ENCODE assay signal across 11 mouse cellular contexts in the genomic region with DNA sequence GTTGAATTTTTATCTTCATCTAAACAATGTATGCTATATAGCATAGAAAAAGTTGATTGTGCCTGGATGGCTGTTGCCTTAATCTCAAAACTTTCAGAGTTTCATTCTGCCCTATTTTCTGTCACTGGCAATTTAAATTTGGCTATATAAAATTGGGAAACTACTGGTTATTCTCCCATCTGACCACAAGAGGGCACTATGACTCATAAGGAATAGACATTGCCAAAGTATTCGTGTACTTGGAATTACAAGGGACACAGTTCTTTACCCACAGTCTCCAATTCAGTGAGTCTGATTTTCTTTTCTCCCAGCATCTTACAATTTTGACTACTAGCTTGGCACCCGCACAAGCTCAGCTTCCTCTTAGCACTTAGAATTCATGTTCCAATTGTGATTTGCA. TPM values are rescaled to one million over a fixed set of nuclear protein-coding genes. Genes with fewer than 3 reads are reported as not detected.
DNase-seq lines count a peak whose midpoint lies in the region; ATAC-seq and TF ChIP-seq lines count a peak whose summit lies in the region.
"Had no signal": no experiment of that assay in that cellular context is flagged by ENCODE, and none has a peak within 500 bp of the region (broad histone marks: within the 10 kb centered on the region; RNA-seq: fewer than 3 reads in every experiment).

No protein-coding gene starts in this region.

- H3K9ac ChIP-seq in kidney, postnatal 0 days (ENCODE audit: low read depth, low read length) = no peak overlapping the region
- H3K9ac ChIP-seq: neural tube, embryonic 13.5 days had no signal

- 32% methylated on average over 2 of the region's 2 CpGs for WGBS in kidney, postnatal 0 days

- H3K4me2 ChIP-seq in kidney, postnatal 0 days (ENCODE audit: low read length) = no peak overlapping the region
- H3K4me2 ChIP-seq: neural tube, embryonic 13.5 days had no signal

- no peak for ATAC-seq in kidney, postnatal 0 days (replicated peaks; ENCODE audit: low FRiP score, low read depth)

- H3K36me3 ChIP-seq in kidney, postnatal 0 days (ENCODE audit: insufficient read depth, low read length) = no peaks in the 10 kb centered on the region
- H3K36me3 ChIP-seq: hindbrain, embryonic 10.5 days; neural tube, embryonic 13.5 days had no signal

- no peak overlapping the region for H3K27ac ChIP-seq in kidney, postnatal 0 days
- H3K27ac ChIP-seq: hindbrain, embryonic 10.5 days; neural tube, embryonic 13.5 days had no signal

- peak; percentile 77 for TF ChIP-seq CTCF in kidney, postnatal 0 days (IDR thresholded peaks at IDR 0.05; ENCODE audit: low read depth)

- no peaks in the 10 kb centered on the region for H3K4me1 ChIP-seq in kidney, postnatal 0 days (replicated peaks; ENCODE audit: insufficient read depth, low read length)
- H3K4me1 ChIP-seq: hindbrain, embryonic 10.5 days; neural tube, embryonic 13.5 days had no signal

- peak; percentile 8 for DNase-seq in cerebellum, adult 9-10 months
- DNase-seq in cerebellum, adult 18-20 months = no peak
- peak; percentile 81 for DNase-seq in kidney, postnatal 0 days (ENCODE audit: low spot score)
- no peak for DNase-seq in kidney, postnatal 36 days
- peak; percentile 33 for DNase-seq in 416B (ENCODE audit: low read depth)
- peak; percentile 6 for DNase-seq in c-Kit-positive CD71-positive TER-119-positive erythroid progenitor cells, embryonic 14.5 days (ENCODE audit: low spot score)
- DNase-seq in testis, postnatal 14 days (ENCODE audit: low spot score) = no peak
- DNase-seq in T-cell, adult 2 months (ENCODE audit: low spot score) = no peak

- no peak overlapping the region for H3K4me3 ChIP-seq in kidney, postnatal 0 days (replicated peaks; ENCODE audit: low read depth, low read length)
- H3K4me3 ChIP-seq: hindbrain, embryonic 10.5 days; neural tube, embryonic 13.5 days had no signal

- H3K27me3 ChIP-seq in kidney, postnatal 0 days (ENCODE audit: insufficient read depth, low read length) = no peaks in the 10 kb centered on the region
- H3K27me3 ChIP-seq: neural tube, embryonic 13.5 days had no signal

- no peaks in the 10 kb centered on the region for H3K9me3 ChIP-seq in kidney, postnatal 0 days (replicated peaks; ENCODE audit: low read length)
- H3K9me3 ChIP-seq: hindbrain, embryonic 10.5 days; neural tube, embryonic 13.5 days had no signal

RNA-seq across cellular contexts. Expression of a gene that starts 23.5 kb away (rescaled TPM):
- 1.5 and 2.0 TPM in 2 replicates for polyA plus RNA-seq in kidney, postnatal 0 days (2015; fragmentation: Nextera tagmentation; extraction: Ambion mirVana)
- polyA plus RNA-seq: C2C12 had no signal

Comparison
In these comparisons a context has a peak if more than half of its experiments do, and no peak if none do; other contexts are left out.
1. DNase-seq: peak in cerebellum, adult 9-10 months (single experiment), kidney, postnatal 0 days (single experiment), 416B (single experiment) and c-Kit-positive CD71-positive TER-119-positive erythroid progenitor cells, embryonic 14.5 days (single experiment); none in cerebellum, adult 18-20 months (0 of 2), kidney, postnatal 36 days (0 of 2), testis, postnatal 14 days (single experiment) and T-cell, adult 2 months (single experiment).